Mouse (Mus musculus) MEL (cell line): ENCODE measurements around the gene Olfr697.

ENCODE experiments used
- CTCF ChIP-seq, 3 experiments: IDR thresholded peaks in 2 of 3; conservative IDR thresholded peaks in 1 of 3; 2 replicates each; pipeline ENCODE4 v1.5.1; 2011 to 2012; ENCODE audit warnings: low read length in 3 of 3, low read depth in 2 of 3, mild to moderate bottlenecking in 2 of 3, improper control_type of control experiment in 1 of 3, inconsistent platforms in 1 of 3, mixed read lengths in 1 of 3, moderate library complexity in 1 of 3; ENCODE audit not compliant: control insufficient read depth in 1 of 3, insufficient read depth in 1 of 3, poor library complexity in 1 of 3, severe bottlenecking in 1 of 3
- E2F4 ChIP-seq: IDR thresholded peaks from 2 replicates; pipeline ENCODE4 v1.6.1; 2011; ENCODE audit warnings: low read depth, low read length, improper control_type of control experiment, borderline replicate concordance
- EP300 ChIP-seq, 2 experiments: IDR thresholded peaks; 2 replicates each; pipeline ENCODE4 v1.6.1; 2011; ENCODE audit warnings: improper control_type of control experiment in 2 of 2, low read length in 2 of 2, low read depth in 1 of 2, mild to moderate bottlenecking in 1 of 2
- POLR2A ChIP-seq, 2 experiments: IDR thresholded peaks; 2 replicates each; pipeline ENCODE4 v1.6.1; 2011 to 2012; ENCODE audit warnings: low read length in 2 of 2, mild to moderate bottlenecking in 2 of 2, control low read depth in 1 of 2, improper control_type of control experiment in 1 of 2, low read depth in 1 of 2, moderate library complexity in 1 of 2; ENCODE audit not compliant: control insufficient read depth in 1 of 2, insufficient read depth in 1 of 2, poor library complexity in 1 of 2
- POLR2AphosphoS2 ChIP-seq: IDR thresholded peaks from 2 replicates; pipeline ENCODE4 v1.6.1; 2011; ENCODE audit warnings: low read length, improper control_type of control experiment
- POLR2AphosphoS5 ChIP-seq: IDR thresholded peaks from 2 replicates; pipeline ENCODE4 v1.6.1; 2012; ENCODE audit warnings: low read depth, borderline replicate concordance, mild to moderate bottlenecking, inconsistent platforms, low read length, moderate library complexity, mixed read lengths
- USF2 ChIP-seq, 2 experiments: IDR thresholded peaks; 2 replicates each; pipeline ENCODE4 v1.6.1; 2011 to 2012; ENCODE audit warnings: improper control_type of control experiment in 2 of 2, low read length in 2 of 2, borderline replicate concordance in 1 of 2, inconsistent platforms in 1 of 2, low read depth in 1 of 2, mild to moderate bottlenecking in 1 of 2; ENCODE audit not compliant: insufficient read depth in 1 of 2

GRCm38 (mm10) chr7:106788330-106788729 lies 46.1 kb upstream of the Olfr697 start:
- TF ChIP-seq POLR2AphosphoS5 (no peak), USF2 (IDR thresholded peaks at IDR 0.05; ENCODE audit: borderline replicate concordance in 1 of 2, insufficient read depth in 1 of 2, low read depth in 1 of 2, low read length in 2 of 2) (no peak), E2F4 (no peak), EP300 (IDR thresholded peaks at IDR 0.05; ENCODE audit: low read depth in 1 of 2, low read length in 2 of 2) (no peak), POLR2A (IDR thresholded peaks at IDR 0.05; ENCODE audit: control insufficient read depth in 1 of 2, insufficient read depth in 1 of 2, low read depth in 1 of 2, low read length in 2 of 2, poor library complexity in 1 of 2) (no peak), CTCF (IDR thresholded peaks at IDR 0.05 in 2 of 3, conservative IDR thresholded peaks at IDR 0.05 in 1 of 3; ENCODE audit: control insufficient read depth in 1 of 3, insufficient read depth in 1 of 3, low read depth in 2 of 3, low read length in 3 of 3, poor library complexity in 1 of 3, severe bottlenecking in 1 of 3) (no peak), POLR2AphosphoS2 (no peak)
